Mouse (Mus musculus) myocyte (in vitro differentiated cells): Measurements from ENCODE around the gene Nme8. TPM values are rescaled to one million over a fixed set of nuclear protein-coding genes. Genes with fewer than 3 reads are reported as not detected.

Experiments used
- H3K27me3 ChIP-seq: one replicate; pipeline ENCODE4 v1.6.1; 2011; ENCODE audit not compliant: control insufficient read depth, insufficient read depth, insufficient read length
- H3K36me3 ChIP-seq: one replicate; pipeline ENCODE4 v1.6.1; 2011; ENCODE audit not compliant: control insufficient read depth, insufficient read depth
- H3K4me2 ChIP-seq: one replicate; pipeline ENCODE4 v1.6.1; 2011; ENCODE audit warnings: low read depth, control low read depth
- H3K4me3 ChIP-seq: one replicate; pipeline ENCODE4 v1.5.1; 2011; ENCODE audit warnings: mild to moderate bottlenecking, control low read depth, moderate library complexity
- H3K79me2 ChIP-seq: one replicate; pipeline ENCODE4 v1.6.1; 2011; ENCODE audit not compliant: control insufficient read depth, insufficient read depth
- H3ac ChIP-seq: one replicate; pipeline ENCODE4 v1.6.1; 2011; ENCODE audit not compliant: control insufficient read depth, insufficient read length
- CEBPB ChIP-seq: IDR thresholded peaks from 2 replicates; pipeline ENCODE4 v1.6.1; 2011; ENCODE audit warnings: mild to moderate bottlenecking, moderate library complexity; ENCODE audit not compliant: poor library complexity, insufficient read depth, severe bottlenecking
- E2F4 ChIP-seq: IDR thresholded peaks from one replicate; pipeline ENCODE4 v1.6.1; 2011; ENCODE audit warnings: mild to moderate bottlenecking, control low read depth, moderate library complexity; ENCODE audit not compliant: insufficient read depth
- MAX ChIP-seq: IDR thresholded peaks from one replicate; pipeline ENCODE4 v1.6.1; 2011; ENCODE audit warnings: low read depth, mild to moderate bottlenecking, control low read depth
- MYOD1 ChIP-seq, 3 experiments: IDR thresholded peaks; one replicate each; pipeline ENCODE4 v1.6.1; 2011; ENCODE audit warnings: control low read depth in 2 of 3, low read depth in 2 of 3, mild to moderate bottlenecking in 2 of 3, moderate library complexity in 1 of 3; ENCODE audit not compliant: insufficient read length in 2 of 3, control insufficient read depth in 1 of 3
- MYOG ChIP-seq, 3 experiments: IDR thresholded peaks; one replicate each; pipeline ENCODE4 v1.6.1; 2011; ENCODE audit warnings: control low read depth in 2 of 3, low read depth in 2 of 3, mild to moderate bottlenecking in 2 of 3; ENCODE audit not compliant: insufficient read length in 2 of 3, control insufficient read depth in 1 of 3, insufficient read depth in 1 of 3
- POLR2A ChIP-seq: IDR thresholded peaks from one replicate; pipeline ENCODE4 v1.6.1; 2011; ENCODE audit warnings: low read depth, mild to moderate bottlenecking, control low read depth, moderate library complexity; ENCODE audit not compliant: insufficient read length
- POLR2AphosphoS2 ChIP-seq: IDR thresholded peaks from one replicate; pipeline ENCODE4 v1.6.1; 2011; ENCODE audit warnings: low read depth, control low read depth; ENCODE audit not compliant: insufficient read length
- REST ChIP-seq: IDR thresholded peaks from one replicate; pipeline ENCODE4 v1.6.1; 2011; ENCODE audit warnings: mild to moderate bottlenecking, control low read depth, moderate library complexity; ENCODE audit not compliant: insufficient read depth, insufficient read length
- SRF ChIP-seq: IDR thresholded peaks from one replicate; pipeline ENCODE4 v1.6.1; 2011; ENCODE audit warnings: low read depth; ENCODE audit not compliant: control insufficient read depth, insufficient read length
- TCF12 ChIP-seq: IDR thresholded peaks from one replicate; pipeline ENCODE4 v1.6.1; 2011; ENCODE audit warnings: mild to moderate bottlenecking, control low read depth; ENCODE audit not compliant: poor library complexity, insufficient read depth, severe bottlenecking
- TCF3 ChIP-seq: IDR thresholded peaks from one replicate; pipeline ENCODE4 v1.6.1; 2011; ENCODE audit warnings: low read depth, control low read depth; ENCODE audit not compliant: insufficient read length
- USF1 ChIP-seq: IDR thresholded peaks from one replicate; pipeline ENCODE4 v1.6.1; 2011; ENCODE audit warnings: low read depth, mild to moderate bottlenecking, control low read depth, moderate library complexity
- polyA plus RNA-seq: library from polyadenylated mRNA; unstranded; fragments of >200 nt; fragmentation: generic; extraction: Trizol; gene quantifications from one replicate; pipeline ENCODE4 v1.2.1, GENCODE M21; 2012; ENCODE audit warnings: missing spikeins

The Nme8 gene
- polyA plus RNA-seq, 1 experiment, result not detected

DNA sequence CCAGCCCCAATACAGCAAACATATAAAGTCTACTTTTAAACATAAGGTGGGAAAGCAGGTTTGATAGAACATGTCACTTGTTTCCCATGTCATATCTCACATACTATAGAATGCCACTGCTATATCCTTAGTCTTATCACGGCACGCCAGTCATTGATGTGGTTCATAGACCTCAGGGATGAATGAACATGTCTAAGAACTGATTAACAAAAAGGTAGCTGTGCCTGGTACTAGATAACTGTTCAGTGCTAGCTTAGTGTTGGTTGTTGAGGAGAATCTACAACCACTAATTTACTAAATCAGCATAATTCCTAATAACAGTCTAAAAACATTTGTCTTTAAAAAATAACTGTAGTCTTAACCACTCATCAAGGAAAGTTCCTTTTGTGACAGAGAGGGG is 47.8 kb downstream of the Nme8 start:
- no peak overlapping the region for H3K4me2 ChIP-seq
- no peaks in the 10 kb centered on the region for H3K79me2 ChIP-seq
- TF ChIP-seq USF1, result no peak
- TF ChIP-seq MAX, result no peak
- no peak for TF ChIP-seq TCF12
- TF ChIP-seq POLR2AphosphoS2, result no peak
- no peak for TF ChIP-seq SRF
- no peak for TF ChIP-seq E2F4
- H3K27me3 ChIP-seq, result no peaks in the 10 kb centered on the region
- no peak overlapping the region for H3K4me3 ChIP-seq
- H3ac ChIP-seq, result no peak overlapping the region
- H3K36me3 ChIP-seq, result no peaks in the 10 kb centered on the region

DNA sequence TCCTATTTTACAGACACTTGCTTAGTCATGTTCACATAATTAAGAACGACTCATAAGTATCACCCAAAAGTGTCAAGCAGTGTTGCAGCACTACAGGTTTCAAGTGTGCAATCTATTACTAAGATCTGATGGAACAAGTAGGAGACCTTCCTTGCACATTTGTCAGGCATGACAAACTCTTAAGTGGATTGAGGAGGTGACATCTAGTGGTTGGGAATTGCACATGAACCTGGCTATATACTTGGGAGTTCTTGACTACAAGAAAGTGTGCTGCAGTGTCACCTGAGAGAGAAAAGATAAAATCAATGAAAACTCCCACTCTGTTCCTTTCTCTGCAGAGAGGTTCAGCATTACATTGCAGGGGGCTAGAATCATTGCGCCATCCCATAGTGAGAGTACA is 53.4 kb downstream of the Nme8 start:
- Histone ChIP-seq H3K4me2 (no peak overlapping the region), H3K36me3 (no peaks in the 10 kb centered on the region), H3ac (no peak overlapping the region), H3K4me3 (no peak overlapping the region), H3K79me2 (no peaks in the 10 kb centered on the region), H3K27me3 (no peaks in the 10 kb centered on the region)
- TF ChIP-seq MAX, result no peak
- no peak for TF ChIP-seq SRF
- TF ChIP-seq TCF3, result no peak
- no peak for TF ChIP-seq TCF12

DNA sequence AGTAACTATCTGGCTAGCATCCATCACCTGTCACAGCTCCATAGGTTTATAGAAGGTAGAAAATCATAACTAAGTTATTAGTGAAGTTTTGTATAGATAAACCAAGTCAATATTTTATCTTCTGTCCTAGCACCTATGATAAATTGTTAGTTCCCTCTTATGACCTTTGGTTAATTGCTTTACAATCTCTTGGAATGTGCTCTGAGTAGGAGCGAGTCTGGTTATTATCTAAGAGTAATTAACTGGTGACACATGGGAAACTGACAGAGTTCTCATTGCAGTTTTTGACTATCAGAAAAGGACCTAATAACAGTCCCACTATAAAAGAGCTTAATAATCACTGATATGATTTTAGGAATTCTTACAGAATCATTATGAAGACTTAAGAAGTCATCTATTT is 54.1 kb downstream of the Nme8 start:
- Histone ChIP-seq H3K79me2 (no peaks in the 10 kb centered on the region), H3K36me3 (no peaks in the 10 kb centered on the region), H3K4me2 (no peak overlapping the region), H3ac (no peak overlapping the region), H3K27me3 (no peaks in the 10 kb centered on the region), H3K4me3 (no peak overlapping the region)
- TF ChIP-seq POLR2AphosphoS2 (no peak), SRF (no peak), E2F4 (no peak), CEBPB (no peak), REST (no peak), TCF12 (no peak), MAX (no peak), MYOG (IDR thresholded peaks at IDR 0.05; ENCODE audit: control insufficient read depth in 1 of 3, insufficient read depth in 1 of 3, insufficient read length in 2 of 3, low read depth in 2 of 3) (no peak), MYOD1 (IDR thresholded peaks at IDR 0.05; ENCODE audit: control insufficient read depth in 1 of 3, insufficient read length in 2 of 3, low read depth in 2 of 3) (no peak), TCF3 (no peak), USF1 (no peak), POLR2A (no peak)

DNA sequence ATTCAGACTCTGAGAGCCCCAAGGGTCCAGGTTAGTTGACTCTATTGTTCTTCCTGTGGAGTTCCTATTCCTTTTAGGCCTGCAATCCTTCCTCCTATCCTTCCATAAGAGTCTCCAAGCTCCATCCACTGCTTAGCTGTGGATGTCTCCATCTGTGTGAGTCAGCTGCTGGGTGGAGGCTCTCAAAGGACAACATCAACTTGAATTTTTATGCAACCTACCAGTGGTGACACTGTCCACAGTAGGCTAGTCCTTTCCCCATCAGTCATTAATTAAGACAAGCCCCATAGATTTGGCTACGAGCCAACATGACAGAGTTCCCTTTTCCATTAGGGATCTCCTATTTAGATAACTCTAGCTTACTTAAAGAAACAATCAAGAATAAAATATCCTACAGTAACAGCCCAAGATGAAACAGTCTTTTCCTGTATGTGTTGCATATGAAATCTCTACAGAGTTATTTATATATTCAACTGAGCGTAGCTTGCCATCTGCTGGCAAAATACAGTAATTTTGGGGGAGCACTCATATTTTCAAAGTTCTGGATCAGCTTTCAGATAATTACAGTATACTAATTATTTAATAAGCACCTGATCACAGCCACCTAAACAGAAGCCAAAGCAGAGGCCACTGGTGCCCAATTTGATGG is 57.3 kb downstream of the Nme8 start:
- TF ChIP-seq REST (no peak), CEBPB (no peak), POLR2A (no peak), SRF (no peak), TCF12 (no peak), E2F4 (no peak), TCF3 (no peak)
- Histone ChIP-seq H3K4me2 (no peak overlapping the region), H3ac (no peak overlapping the region), H3K4me3 (no peak overlapping the region), H3K27me3 (no peaks in the 10 kb centered on the region), H3K36me3 (no peaks in the 10 kb centered on the region), H3K79me2 (no peaks in the 10 kb centered on the region)

DNA sequence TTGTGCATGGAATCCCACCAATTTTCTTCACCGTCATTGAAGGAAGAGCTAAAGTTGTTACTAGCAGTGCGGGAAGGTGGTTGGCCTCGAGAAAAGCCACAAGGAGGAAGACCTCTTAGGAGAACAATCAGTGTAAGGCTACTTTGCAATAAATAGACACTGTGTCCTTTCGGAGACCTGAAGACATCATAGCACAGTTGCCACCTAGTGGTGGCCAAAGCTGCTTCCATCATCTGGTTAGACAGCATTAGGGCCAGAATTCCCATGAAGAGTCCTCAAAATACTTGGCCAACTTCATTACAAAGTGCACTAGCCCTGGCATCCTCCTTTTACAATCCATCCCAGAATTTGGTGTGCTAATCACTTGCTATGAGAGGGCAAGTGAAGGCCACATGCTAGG is 61.5 kb downstream of the Nme8 start:
- no peaks in the 10 kb centered on the region for H3K27me3 ChIP-seq
- H3K79me2 ChIP-seq, result no peaks in the 10 kb centered on the region
- no peaks in the 10 kb centered on the region for H3K36me3 ChIP-seq
- no peak overlapping the region for H3ac ChIP-seq
- TF ChIP-seq MAX (no peak), MYOG (IDR thresholded peaks at IDR 0.05; ENCODE audit: control insufficient read depth in 1 of 3, insufficient read depth in 1 of 3, insufficient read length in 2 of 3, low read depth in 2 of 3) (no peak)
- H3K4me3 ChIP-seq, result no peak overlapping the region
- H3K4me2 ChIP-seq, result no peak overlapping the region
